Mouse (Mus musculus) midbrain, embryonic 10.5 days (tissue): ENCODE results near the gene Lypd6b. TPM values are rescaled to one million over a fixed set of nuclear protein-coding genes. Genes with fewer than 3 reads are reported as not detected.

ENCODE experiments used
- DNase-seq: peaks from one replicate; pipeline ENCODE4 v3.0.0-alpha.2; 2017; ENCODE audit warnings: low spot score
- H3K27ac ChIP-seq: fragments of 300-500 bp; sonication (generic); replicated peaks from 2 replicates; pipeline ENCODE4 v1.5.1; 2016; ENCODE audit warnings: mild to moderate bottlenecking
- H3K27me3 ChIP-seq: fragments of 300-500 bp; sonication (generic); 2 replicates; pipeline ENCODE4 v1.6.1; 2016; ENCODE audit warnings: low read depth, mild to moderate bottlenecking; ENCODE audit not compliant: poor library complexity, severe bottlenecking
- H3K36me3 ChIP-seq: fragments of 300-500 bp; sonication (generic); 2 replicates; pipeline ENCODE4 v1.6.1; 2016; ENCODE audit warnings: mild to moderate bottlenecking, moderate library complexity
- H3K4me1 ChIP-seq: fragments of 300-500 bp; sonication (generic); 2 replicates; pipeline ENCODE4 v1.6.1; 2016
- H3K4me3 ChIP-seq: fragments of 300-500 bp; sonication (generic); 2 replicates; pipeline ENCODE4 v1.5.1; 2016; ENCODE audit warnings: mild to moderate bottlenecking, moderate library complexity
- H3K9me3 ChIP-seq: fragments of 300-500 bp; sonication (generic); replicated peaks from 2 replicates; pipeline ENCODE4 v1.6.1; 2016; ENCODE audit warnings: mild to moderate bottlenecking
- WGBS: fragments of 180-500 bp; shearing (Covaris S2); methylation state at CpG from one replicate; pipeline ENCODE4 v1.1.7; 2016; 5-methylcytosine and 5-hydroxymethylcytosine counted together
- polyA plus RNA-seq: library from polyadenylated mRNA; unstranded; fragments of >200 nt; fragmentation: Nextera tagmentation; extraction: Ambion mirVana; gene quantifications from 2 replicates; pipeline ENCODE4 v1.2.1, GENCODE M21; 2016

The Lypd6b gene
- polyA plus RNA-seq, 1 experiment from 2014 or later = 0.93 TPM

DNA sequence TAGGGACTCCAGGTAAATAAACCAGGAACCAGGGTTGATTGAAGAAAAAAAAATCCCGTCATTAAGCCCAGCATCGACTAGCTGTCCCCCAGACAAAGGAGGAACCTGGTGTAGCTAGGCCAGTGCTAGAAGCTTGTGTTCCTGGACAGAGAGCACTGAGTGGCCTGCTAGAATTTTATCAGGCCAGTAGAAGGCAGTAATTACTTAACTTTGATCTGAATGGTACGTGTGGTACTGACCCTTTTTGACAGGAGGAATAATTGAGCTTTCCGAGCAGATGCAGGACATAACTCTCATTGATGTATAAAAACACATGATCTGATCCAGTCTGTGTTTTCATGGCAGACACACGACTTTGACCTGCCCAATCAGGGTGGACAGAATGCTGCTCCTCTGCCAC, 154.6 kb downstream of the Lypd6b start:
- no peak overlapping the region for H3K27ac ChIP-seq
- H3K9me3 ChIP-seq = no peaks in the 10 kb centered on the region
- WGBS = 76% methylated on average over 5 of the region's 5 CpGs
- H3K36me3 ChIP-seq = no peaks in the 10 kb centered on the region
- no peak overlapping the region for H3K4me3 ChIP-seq
- no peaks in the 10 kb centered on the region for H3K27me3 ChIP-seq
- H3K4me1 ChIP-seq = no peaks in the 10 kb centered on the region
- no peak for DNase-seq

DNA sequence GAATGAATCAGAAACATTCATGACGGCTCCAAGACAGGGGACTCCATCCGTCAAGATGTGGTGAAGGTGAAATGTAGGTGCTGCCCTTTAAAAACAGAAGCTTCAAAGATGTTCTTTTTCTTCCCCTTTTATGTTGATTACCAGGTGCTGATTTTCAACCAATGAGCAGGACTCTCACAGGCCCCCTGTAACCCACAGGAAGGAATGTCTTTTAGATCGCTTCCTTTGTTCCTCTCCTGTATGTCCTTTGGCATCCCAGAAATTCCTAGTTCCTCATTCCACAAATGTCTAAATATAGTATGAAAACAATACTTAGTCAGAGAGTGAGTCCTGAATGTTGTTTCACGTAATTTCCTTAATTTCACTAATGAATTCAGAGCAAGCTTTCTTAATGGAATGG, 164.2 kb downstream of the Lypd6b start:
- 81% methylated on average over 4 of the region's 4 CpGs for WGBS
- peaks cover 7% of the 10 kb centered on the region; the same call in 1 of the 2 replicates for H3K9me3 ChIP-seq
- H3K4me1 ChIP-seq = 0 out of 2 replicates have a peak, but pooled peaks cover 6% of the 10 kb centered on the region
- no peak overlapping the region for H3K4me3 ChIP-seq
- H3K27me3 ChIP-seq = no peaks in the 10 kb centered on the region
- H3K27ac ChIP-seq = no peak overlapping the region
- no peak for DNase-seq
- no peaks in the 10 kb centered on the region for H3K36me3 ChIP-seq

DNA sequence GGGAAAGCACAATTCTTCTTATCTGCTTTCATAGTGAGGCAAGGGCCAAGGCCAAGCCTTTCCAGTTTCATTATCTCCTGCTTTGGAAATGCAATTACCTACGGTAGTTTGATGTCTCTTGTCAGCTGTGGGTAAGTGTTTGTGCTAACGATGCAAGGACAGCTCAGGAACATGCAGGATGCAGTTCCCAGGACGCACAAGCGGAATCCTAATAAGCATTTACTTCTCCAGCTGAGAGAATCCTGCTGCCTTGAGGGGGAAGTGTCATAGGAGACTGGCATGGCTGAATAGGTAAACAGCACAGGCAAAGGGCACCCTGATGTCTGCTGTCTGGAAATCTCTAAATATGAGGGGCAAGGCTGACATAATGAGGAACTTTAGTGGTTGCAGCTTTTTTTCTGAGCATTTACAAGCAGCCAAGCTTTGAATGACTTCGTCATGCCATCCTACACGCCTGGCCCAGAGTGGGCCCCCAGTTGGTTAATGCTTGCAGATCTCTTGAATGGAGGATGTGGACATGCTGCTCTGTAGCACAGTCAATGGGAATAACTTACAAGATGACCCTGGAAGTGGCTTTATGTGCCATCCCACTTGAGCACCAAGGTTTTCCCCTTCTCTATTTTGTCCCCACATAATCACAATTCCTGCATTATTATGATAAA, 165.3 kb downstream of the Lypd6b start:
- H3K27ac ChIP-seq = no peak overlapping the region

DNA sequence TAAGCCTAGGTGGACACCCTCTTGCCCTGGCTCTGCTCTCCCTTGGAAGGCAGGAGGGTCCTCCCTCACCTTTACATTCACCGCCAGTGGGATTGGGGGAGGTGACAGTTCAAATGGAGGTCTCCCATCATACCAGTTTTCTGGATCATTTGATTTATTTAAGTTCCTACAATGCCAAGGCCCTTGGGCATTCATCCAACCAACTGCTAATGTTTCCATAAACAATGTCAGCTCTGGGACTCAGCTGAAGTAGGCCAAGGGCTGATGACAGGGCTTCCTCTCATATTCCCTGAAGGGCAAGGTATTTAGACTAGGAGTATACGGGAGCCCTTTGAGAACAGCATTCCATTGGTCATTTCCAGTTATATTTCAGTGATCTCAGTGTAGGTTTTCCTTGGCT, 170.0 kb downstream of the Lypd6b start:
- 88% methylated on average over 2 of the region's 2 CpGs for WGBS
- no peak overlapping the region for H3K27ac ChIP-seq
- no peak overlapping the region for H3K4me3 ChIP-seq
- H3K4me1 ChIP-seq = 0 out of 2 replicates have a peak, but pooled peaks cover 6% of the 10 kb centered on the region
- no peaks in the 10 kb centered on the region for H3K36me3 ChIP-seq
- no peaks in the 10 kb centered on the region for H3K27me3 ChIP-seq
- no peaks in the 10 kb centered on the region; the same call in 1 of the 2 replicates for H3K9me3 ChIP-seq
- DNase-seq = no peak

More for the DNA sequence above, 165.3 kb downstream of the Lypd6b start:
- 67% methylated on average over 6 of the region's 6 CpGs for WGBS
- Histone ChIP-seq H3K9me3 (peaks cover 7% of the 10 kb centered on the region; the same call in 1 of the 2 replicates), H3K36me3 (no peaks in the 10 kb centered on the region), H3K27me3 (no peaks in the 10 kb centered on the region), H3K4me3 (no peak overlapping the region), H3K4me1 (0 out of 2 replicates have a peak, but pooled peaks cover 6% of the 10 kb centered on the region)
- DNase-seq = no peak

DNA sequence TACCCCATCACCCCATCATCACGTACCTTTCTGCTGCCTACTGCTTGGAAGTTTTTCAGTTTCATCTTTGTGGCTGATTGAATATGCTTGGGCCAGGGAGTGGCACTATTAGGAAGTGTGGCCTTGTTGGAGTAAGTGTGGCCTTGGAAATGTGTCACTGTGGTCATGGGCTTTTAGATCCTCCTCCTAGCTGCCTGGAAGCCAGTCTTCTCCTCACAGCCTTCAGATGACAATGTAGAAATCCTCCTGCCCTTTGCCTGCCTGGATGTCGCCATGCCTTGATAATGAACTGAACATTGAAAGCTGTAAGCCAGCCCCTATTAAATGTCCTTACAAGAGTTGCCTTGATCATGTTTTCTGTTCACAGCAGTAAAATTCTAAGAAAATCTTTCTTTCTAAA, 174.5 kb downstream of the Lypd6b start:
- Histone ChIP-seq H3K4me1 (no peaks in the 10 kb centered on the region), H3K36me3 (no peaks in the 10 kb centered on the region), H3K9me3 (no peaks in the 10 kb centered on the region), H3K27me3 (no peaks in the 10 kb centered on the region), H3K4me3 (no peak overlapping the region), H3K27ac (no peak overlapping the region)
- no peak for DNase-seq
- 86% methylated on average over 2 of the region's 2 CpGs for WGBS

DNA sequence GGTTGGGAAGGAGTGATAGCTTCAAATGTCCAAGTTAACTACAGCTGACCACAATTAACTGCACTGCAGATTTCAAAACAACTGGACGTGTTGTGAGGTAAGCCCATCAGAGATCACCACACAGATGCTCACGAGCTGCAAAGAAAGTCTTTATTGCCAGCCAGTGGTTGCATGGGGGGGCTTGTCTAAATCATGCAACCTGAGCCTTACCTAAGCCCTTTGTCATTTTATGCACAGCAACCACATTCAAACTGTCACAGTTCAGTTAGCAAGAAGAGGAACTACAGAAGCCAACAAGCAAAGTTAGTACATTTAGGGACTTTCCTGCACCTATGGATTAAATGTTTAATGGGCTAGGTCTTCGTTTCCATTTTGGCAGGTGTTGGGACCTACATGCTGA, 177.4 kb downstream of the Lypd6b start:
- Histone ChIP-seq H3K27ac (no peak overlapping the region), H3K36me3 (no peaks in the 10 kb centered on the region), H3K9me3 (no peaks in the 10 kb centered on the region), H3K4me3 (no peak overlapping the region), H3K4me1 (peaks cover 7% of the 10 kb centered on the region), H3K27me3 (no peaks in the 10 kb centered on the region)
- WGBS = 73% methylated on average over 3 of the region's 3 CpGs
- no peak for DNase-seq

DNA sequence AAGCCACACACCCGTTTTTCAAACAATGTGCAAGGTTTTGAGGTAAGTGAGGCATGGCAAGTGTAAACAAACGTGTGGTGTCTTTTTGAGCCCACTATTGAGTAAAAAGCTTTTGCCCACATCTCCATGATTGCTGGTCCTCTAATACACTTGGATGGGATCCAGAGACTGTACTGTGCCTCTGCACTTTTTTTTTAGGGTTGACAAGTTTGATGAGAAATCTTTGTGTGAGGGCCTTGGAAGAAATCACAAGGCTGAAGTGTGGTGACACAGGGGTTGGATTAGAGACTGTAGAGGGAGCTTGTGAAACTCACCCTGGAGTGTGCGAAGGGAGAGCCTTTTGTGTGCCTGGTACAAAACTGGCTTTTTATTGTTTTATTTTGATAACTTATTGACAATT, 180.3 kb downstream of the Lypd6b start:
- DNase-seq = no peak

DNA sequence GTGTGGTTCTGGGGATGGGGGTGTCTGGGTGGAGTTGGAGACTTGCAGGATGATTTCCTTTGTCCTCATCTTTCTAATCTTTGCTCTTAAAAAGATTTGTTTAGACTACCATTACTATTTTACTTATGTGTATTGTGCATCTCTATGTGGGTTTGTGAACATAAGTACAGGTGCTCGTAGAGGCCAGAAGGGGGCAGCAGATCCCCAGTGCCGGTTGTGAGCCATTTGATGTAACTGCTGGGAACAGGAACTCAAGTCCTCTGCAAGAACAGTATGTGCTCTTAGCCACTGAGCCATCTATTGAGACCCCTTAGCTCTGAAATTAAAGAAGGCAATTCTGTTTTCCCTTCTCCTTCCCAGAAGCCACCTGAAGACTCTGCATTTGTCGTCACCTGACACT, 183.5 kb downstream of the Lypd6b start:
- Histone ChIP-seq H3K27me3 (no peaks in the 10 kb centered on the region), H3K4me1 (peaks cover 7% of the 10 kb centered on the region), H3K4me3 (no peak overlapping the region), H3K9me3 (no peaks in the 10 kb centered on the region; the same call in 1 of the 2 replicates), H3K36me3 (no peaks in the 10 kb centered on the region), H3K27ac (no peak overlapping the region)
- 92% methylated on average over 3 of the region's 3 CpGs for WGBS
- DNase-seq = no peak

More for the DNA sequence above, 180.3 kb downstream of the Lypd6b start:
- H3K9me3 ChIP-seq = no peaks in the 10 kb centered on the region; the same call in 1 of the 2 replicates
- no peak overlapping the region for H3K4me3 ChIP-seq
- H3K27ac ChIP-seq = peak overlapping the region; percentile 42; the same call in 1 of the 2 replicates
- H3K4me1 ChIP-seq = peaks cover 7% of the 10 kb centered on the region
- WGBS = 61% methylated on average over 3 of the region's 3 CpGs
- H3K27me3 ChIP-seq = no peaks in the 10 kb centered on the region
- H3K36me3 ChIP-seq = no peaks in the 10 kb centered on the region

DNA sequence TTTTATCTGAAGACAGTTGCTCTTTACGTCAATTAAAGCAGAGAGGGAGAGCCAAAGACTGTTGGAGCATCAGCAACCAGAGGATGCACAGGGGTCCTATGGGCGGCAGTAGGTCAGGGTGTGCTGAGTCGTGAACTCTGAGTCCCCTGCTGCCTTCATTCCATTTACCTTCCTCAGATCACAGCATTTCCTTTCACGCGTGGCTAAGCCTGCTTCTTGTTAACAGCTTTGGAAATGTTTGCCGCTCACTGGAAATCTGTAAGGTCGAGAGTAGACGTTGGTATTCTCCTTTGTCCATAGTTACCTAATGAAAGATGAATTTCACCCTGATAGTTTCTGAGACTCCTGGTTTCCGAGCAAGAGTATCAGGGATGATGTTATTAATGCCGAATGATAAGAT, 191.1 kb downstream of the Lypd6b start:
- DNase-seq = no peak
- Histone ChIP-seq H3K4me3 (no peak overlapping the region), H3K27ac (no peak overlapping the region), H3K36me3 (no peaks in the 10 kb centered on the region), H3K4me1 (no peaks in the 10 kb centered on the region), H3K9me3 (no peaks in the 10 kb centered on the region), H3K27me3 (no peaks in the 10 kb centered on the region)
- 77% methylated on average over 10 of the region's 10 CpGs for WGBS

DNA sequence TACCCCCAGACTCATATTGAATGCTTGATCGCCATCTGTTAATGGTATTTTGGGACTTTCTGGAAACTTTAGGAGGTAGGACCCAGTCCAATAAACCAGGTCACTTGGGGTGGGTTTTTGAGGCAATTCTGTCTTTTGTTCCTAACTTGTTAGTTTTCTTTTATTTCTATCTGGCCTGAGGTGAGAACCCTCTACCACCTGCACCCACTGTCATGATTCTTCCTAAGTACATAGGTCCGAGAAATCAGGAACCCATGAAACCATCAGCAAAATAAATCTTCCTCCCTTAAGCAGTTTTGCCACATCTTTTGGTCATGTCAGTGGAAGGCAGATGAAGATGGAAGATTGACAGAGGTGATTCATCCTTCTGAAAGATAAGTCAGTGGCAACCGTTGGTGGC, 192.5 kb downstream of the Lypd6b start:
- Histone ChIP-seq H3K27ac (no peak overlapping the region), H3K27me3 (no peaks in the 10 kb centered on the region), H3K36me3 (no peaks in the 10 kb centered on the region), H3K9me3 (no peaks in the 10 kb centered on the region), H3K4me1 (no peaks in the 10 kb centered on the region), H3K4me3 (no peak overlapping the region)
- WGBS = 90% methylated on average over 3 of the region's 3 CpGs
- DNase-seq = no peak

DNA sequence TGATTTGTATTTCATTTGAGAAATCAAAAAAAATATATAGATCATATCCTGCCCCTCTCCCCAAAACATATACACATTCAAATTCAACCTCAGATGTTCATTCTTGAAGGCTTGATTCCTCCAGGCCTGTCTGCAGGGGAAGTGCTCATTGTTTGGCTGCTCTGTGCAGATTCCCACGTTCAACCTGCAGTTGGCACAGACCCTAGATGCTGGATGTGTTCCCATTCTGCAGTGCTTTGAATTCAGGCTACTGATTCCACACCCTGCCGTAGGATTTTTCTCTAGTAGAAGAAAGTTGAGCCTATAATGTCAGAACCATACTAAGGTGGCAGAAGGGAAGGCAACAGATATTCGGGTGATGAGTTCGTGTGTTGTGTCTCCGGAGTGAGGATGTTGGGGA, 195.5 kb downstream of the Lypd6b start:
- H3K27ac ChIP-seq = no peak overlapping the region
- no peaks in the 10 kb centered on the region for H3K9me3 ChIP-seq
- 86% methylated on average over 5 of the region's 5 CpGs for WGBS
- no peak for DNase-seq
- no peaks in the 10 kb centered on the region for H3K27me3 ChIP-seq
- H3K4me3 ChIP-seq = no peak overlapping the region
- H3K36me3 ChIP-seq = no peaks in the 10 kb centered on the region
- H3K4me1 ChIP-seq = no peaks in the 10 kb centered on the region

DNA sequence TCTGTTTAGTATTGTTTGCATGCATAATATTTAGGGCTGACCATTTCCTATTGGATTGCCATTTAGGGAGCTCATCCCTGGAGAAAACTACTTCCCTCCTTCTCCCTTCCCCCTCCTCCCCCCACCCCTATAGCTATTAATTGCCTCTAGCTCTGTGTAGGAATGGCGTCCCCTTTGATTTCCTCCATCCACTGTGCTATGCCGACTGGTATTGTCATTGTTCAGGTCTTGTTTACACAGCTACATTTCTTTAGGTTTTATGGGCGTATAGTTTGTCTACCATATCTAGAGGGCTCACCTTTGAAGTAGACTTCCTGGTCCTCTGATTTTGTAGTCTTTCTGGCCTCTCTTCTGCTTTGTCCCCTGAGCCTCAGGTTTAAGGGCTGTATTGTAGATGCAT, 197.3 kb downstream of the Lypd6b start:
- no peaks in the 10 kb centered on the region for H3K27me3 ChIP-seq
- H3K36me3 ChIP-seq = no peaks in the 10 kb centered on the region
- WGBS = 81% methylated on average over 3 of the region's 3 CpGs
- H3K27ac ChIP-seq = no peak overlapping the region
- no peak for DNase-seq
- H3K9me3 ChIP-seq = no peaks in the 10 kb centered on the region
- no peak overlapping the region for H3K4me3 ChIP-seq
- no peaks in the 10 kb centered on the region for H3K4me1 ChIP-seq

DNA sequence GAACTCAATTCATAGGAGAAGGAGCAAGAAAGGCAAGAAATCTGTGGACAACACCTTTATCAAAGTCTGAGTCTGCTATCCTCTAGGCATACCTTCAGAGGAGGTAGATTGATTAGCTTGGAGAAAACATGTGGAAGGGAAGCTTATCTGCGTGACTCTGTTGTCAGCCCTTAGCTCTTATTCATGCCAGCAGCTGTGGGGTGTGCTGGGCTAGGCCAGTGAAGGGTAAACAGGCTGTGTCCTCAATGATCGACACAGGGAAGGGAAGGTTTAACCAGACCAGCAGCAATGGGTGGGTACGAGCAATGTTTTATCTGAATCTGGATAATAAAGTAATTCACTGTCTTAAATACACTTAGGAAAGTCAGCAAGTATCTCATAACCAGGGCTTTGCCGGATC, 208.4 kb downstream of the Lypd6b start:
- Histone ChIP-seq H3K9me3 (no peaks in the 10 kb centered on the region), H3K27me3 (no peaks in the 10 kb centered on the region), H3K27ac (no peak overlapping the region), H3K4me1 (no peaks in the 10 kb centered on the region), H3K36me3 (no peaks in the 10 kb centered on the region), H3K4me3 (no peak overlapping the region)
- no peak for DNase-seq
- 88% methylated on average over 4 of the region's 4 CpGs for WGBS
